Mouse (Mus musculus): ENCODE data around the gene 3110082J24Rik. TPM values are rescaled to one million over a fixed set of nuclear protein-coding genes. Genes with fewer than 3 reads are reported as not detected.

3110082J24Rik gene
- polyA plus RNA-seq (2015; fragmentation: Nextera tagmentation; extraction: Ambion mirVana): not detected in 2 replicates

DNA sequence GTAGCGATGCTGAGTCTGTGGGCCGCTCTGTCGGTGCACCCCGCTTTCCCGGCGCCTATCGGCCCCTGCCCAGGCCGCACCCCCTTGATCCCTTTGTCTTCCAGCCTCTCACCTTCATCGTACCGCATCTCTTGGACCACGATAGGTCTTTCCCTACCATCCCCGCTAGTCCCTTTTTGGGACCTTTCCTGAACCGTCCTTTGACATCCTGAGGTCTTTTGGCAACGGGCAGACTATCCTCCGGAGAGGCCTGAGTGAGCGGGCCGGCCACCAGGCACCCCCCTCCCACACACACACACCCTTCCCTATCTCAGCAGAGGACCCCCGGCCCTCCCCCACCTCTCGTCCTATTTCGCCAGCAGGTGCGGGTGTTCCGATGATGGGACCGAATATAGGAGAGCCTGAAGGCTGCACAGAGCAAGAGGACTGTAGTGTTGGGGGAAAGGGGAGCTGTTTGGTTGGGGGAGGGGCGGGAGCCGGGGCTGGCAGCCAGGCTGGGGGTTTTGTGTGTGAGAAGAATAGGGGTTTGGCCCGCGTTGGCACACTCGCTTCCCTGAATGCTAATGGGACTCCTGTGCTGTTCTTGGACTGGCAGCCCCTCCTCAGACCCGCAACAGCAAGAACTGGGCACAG is at the start of gene 3110082J24Rik:
3110082J24Rik (minus strand) TSS at position 419 of the 633 bp plus-strand sequence.
- no peak for DNase-seq (ENCODE audit: low spot score)

DNA sequence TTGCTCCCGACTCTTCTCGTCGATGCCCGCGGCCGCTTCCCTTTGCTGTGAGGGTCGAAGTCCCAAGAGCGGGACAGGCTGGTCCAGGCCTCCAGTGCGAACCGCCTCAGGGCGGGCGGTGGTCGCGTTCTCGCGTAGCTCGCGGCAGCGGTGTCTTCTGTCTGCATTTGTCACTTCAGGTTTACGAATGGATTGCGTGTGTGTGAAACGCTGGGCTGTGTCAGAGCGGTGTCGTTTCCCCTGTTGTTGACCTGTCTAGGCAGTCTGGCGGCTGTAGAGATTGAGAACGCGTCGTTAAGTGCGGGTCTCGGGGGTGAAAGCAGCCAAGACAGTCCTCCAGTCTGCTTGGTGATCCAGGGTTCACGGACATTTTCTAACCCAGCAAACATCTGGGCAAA is 49.5 kb upstream of the 3110082J24Rik start:
- DNase-seq (ENCODE audit: low spot score): no peak

DNA sequence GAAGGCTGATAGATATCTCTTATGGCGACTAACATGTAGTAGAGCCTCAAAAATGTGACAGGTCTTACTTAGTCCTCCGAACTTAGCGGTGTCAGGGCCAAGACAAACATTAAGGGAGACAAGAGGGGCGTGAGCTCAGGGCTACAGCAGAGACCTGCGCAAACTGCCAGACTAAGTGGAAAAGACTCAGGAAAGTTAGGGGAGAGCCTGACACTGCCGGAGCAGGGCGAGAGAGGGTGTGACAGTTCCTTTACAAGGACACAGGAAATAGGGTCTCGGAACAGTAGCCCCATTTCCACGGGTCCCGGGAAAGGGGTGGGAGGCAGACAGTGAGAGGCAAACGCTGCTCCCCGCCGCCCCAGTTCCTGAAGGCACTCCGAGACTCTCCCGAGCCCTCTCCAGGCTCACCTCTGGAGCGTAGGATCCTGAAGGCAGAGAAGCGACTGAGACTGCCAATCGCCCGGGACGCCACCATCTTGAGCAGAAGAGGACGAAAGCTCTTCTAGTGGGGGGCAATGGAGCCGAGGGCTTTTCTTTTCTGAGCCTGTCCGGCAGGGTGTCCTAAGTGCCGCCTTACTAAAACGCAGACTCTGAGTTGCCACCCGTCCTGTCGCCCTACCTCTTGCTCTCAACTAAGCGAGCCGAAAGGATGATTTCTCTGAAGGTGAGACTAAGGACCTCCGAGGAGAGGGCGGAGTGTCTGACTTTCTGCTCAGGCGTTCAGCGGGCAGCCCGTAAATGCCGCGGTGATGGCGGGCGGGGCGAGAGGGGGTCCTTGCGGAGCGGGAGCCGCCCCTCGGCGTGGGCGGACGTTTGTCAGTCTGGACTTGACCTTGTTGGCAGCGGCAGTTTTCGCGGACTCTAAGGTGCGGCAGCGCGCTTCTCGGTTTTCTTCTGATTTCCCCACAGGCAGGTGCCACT is 48.8 kb upstream of the 3110082J24Rik start, which contains the start of the genes Hadha and Hadhb:
Hadha (minus strand) TSS at position 689 of the 921 bp plus-strand sequence.
Hadhb (plus strand) TSS at position 775 of the 921 bp plus-strand sequence.
- DNase-seq (ENCODE audit: low spot score): peak; percentile 89

DNA sequence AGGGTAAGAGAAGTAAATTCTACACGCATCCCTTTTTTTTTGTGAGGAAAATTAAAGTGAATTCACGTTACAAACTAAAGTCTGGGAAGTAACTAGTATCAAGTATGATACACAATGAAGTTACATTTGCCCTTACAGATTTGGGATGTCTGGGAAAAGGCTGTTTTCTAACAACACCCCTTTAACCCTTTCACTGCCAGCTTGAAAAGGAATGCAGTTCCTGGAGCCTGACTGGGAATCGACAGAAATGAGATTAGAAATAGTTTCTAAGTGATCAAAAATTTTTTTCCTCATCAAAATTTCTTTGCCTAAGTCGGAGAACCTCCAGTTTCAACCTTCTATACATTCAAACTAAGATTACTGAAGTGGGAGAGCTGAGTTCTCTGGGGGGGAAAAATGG is 48.1 kb upstream of the 3110082J24Rik start:
- DNase-seq (ENCODE audit: low spot score): peak; percentile 2

DNA sequence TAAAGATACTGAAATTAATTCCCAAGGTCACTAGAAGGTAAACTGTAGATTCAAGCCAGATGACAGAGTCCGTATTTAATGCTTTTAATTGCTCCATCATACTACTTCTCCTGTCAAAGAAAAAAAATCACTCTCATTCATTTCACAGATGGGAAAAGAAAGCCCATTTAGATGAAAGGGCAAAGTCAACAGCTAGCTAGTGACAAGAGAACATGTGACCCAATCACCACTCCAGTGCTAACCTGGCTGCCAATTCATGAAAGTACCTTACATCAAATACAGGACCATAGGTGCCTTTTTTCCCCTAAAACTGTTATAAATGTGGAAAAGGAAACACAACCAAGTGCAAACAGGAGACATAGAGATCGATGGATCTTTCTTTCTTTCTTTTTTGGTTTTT is 47.3 kb upstream of the 3110082J24Rik start:
- no peak for DNase-seq (ENCODE audit: low spot score)

DNA sequence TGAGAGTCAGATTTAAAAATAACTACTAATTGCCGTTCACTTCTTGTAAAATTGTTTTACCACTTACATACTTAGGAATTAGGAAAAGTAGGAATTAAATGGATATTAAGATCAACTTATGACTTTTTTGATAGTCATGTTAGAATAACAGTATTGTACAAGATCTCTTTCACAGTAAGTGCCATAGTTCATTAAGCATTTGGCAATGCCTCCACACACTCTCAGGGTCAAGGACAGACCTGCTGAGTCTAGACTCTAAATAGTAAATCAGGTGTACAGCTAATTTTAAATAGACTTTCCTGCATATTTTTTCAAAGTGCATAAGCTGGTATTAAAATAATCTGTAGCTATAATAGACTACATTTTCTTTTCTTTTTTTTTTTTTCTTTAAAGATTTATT is 46.5 kb upstream of the 3110082J24Rik start:
- no peak for DNase-seq (ENCODE audit: low spot score)

DNA sequence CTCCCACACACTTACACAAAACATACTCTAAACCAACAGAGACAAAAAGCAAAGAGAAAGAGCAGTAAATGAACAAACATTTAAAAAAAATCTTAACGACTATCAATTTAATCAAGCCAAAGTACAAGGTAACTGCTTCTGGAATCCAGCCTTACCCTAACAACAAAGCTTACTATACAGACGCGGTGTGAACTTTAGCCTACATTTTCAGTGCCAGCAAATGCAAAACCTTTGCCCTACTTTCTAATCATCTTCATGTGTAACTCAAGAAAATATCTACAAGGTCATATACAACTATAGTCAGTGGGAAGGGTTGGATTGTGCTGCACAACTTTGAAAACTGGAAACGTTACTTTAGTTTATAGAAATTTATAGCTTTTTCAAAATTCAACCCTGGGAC is 46.1 kb upstream of the 3110082J24Rik start:
- DNase-seq (ENCODE audit: low spot score): no peak

DNA sequence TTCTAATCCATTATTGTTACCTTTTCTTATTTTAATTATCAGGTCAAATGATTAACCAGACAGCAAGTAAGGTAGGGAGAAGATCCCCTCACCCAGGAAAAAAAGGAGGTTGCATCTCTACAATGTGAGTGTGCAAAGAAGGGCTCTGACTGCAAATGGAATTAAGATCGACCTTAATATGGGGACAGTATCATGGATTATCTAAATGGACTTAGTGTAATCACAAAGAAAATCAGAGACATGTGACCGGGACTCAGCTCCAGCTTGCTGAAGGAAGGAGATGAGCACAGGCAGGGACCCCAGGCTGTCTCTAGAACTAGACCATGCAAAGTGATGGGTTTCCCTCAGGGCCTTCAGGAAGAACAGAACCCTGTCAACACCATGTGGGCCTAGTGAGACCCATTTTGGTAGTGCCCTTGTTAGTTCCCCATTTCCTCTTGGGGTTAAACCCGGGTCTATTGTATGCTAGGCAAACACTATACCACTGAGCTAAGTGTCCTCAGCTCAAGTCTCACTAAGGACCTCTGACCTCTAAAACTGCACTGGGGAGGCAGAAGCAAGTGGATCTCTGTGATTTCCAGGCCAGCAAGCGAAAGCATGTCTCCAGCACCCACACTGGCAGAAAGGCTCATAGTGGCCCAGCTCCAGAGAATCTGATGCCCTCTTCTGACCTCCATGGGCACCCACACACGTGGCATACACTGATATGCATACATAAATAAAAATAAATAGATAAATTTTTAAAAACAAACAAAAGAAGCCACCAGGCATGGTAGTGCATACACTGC is 42.4 kb upstream of the 3110082J24Rik start:
- no peak for DNase-seq (ENCODE audit: low spot score)

DNA sequence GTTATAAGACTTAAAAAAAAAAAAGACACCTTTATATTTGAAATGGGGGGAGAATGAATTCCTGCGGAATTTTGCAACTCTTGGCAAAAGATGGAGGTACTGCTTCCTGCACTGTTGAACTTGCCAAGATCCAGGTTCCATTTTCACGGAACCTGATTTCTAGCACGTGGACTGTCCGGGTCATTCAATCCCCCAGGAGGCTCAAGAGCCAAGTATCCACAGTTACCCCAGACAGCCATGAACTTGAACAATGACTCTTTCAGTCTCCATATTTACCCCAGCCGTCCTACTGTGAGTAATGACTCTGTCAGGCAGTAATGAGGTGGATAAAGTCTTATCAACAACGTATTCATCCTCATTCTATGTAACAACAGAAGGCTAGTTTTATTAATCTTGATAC is 40.6 kb upstream of the 3110082J24Rik start:
- no peak for DNase-seq (ENCODE audit: low spot score)

DNA sequence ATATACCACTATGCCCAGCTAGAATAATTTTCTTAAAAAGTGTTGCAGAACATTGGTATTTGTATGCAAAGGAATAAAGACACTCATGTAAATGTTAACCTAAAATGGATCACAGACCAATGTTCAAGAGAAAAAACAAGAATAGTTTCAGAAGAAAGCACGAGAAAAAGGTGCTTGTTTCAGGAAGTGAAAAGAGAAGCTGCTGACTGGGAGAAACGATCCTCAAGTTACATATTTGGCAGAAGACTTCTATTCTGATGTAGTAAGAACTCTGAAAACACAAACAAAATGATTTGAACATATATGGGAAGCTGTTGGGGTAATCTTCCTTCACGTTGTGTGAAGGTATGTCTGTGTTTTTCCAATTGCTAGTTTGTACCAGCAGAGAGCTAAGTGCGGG is 32.3 kb upstream of the 3110082J24Rik start:
- DNase-seq (ENCODE audit: low spot score): no peak

DNA sequence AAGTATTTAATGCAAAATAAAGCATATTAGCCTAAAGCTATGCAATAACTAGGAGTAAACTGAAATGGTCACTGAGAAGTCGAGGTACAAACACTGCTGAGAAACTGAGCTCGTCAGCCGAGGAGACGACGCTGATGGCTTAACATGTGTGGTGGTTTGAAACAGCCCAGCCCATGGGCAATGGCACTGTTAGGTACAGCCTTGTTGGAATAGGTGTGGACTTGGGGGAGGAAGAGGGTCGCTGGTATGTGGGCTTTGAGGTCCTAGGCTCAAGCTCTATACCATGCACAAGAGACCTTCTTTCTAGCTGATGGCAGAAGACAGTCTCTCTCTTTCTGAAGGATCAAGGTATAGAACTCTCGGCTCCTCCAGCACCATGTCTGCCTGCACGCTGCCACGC is 31.4 kb upstream of the 3110082J24Rik start:
- no peak for DNase-seq (ENCODE audit: low spot score)

DNA sequence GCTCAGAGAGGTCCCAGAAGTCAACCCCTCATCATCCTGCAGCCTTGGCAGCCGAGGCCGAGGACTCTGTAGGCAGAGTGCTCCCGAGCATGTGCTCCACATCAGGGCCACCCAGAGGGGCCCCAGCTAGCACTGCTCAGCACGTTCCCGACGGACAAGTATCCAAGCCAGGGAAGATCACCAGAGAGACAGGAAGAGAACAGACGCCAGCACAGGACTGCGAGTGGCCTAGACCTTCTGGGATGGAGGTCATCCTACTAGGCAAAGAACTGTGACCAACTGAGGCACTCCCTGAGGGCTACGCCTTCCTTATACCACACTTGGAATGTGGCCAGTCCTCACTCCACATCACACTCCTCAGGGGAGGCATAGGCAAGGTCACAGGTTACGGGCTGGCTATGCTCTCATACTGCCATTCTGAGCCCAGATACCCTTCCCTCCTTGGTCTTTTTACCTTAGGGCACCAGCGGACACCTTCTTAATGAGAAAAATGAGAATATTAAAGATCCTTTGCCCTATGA is 29.9 kb upstream of the 3110082J24Rik start:
- no peak for DNase-seq (ENCODE audit: low spot score)

DNA sequence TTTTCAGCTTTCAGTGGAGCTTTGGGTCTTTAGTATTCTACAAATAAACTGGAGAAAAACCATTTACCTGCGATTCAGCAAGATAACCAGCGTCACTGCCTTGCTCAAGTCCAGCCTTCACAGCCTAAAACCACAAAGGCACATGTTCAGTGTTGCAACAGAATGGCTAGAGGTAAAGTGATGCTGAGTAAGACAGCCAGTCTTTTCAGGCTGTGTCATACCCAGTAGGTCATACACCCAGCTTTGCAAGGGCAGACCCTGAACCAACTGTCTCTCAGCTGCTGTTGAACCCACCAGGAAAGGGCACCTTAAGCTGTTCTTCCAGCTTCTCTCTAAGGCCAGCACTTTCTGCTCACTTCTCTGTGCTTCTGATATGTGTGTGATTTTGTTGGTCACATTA is 26.3 kb upstream of the 3110082J24Rik start:
- no peak for DNase-seq (ENCODE audit: low spot score)

DNA sequence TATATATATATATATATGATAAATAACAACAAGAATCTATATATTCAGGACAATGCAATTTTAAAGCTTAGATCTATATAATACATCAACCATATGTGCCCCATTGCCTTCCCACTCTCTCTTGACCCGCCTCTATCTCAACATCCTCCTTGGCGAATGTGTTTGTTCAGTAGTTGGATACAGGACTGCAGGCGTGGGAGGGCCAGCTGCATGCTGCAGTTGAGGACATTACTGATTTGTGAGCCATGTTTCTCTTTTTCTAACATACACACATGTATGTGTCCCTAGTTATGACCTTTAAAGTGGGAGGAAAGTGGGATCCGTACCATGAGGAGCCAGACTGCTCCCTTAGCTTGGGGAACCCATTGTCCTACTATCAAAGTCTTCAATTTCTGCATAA is 25.4 kb upstream of the 3110082J24Rik start:
- DNase-seq (ENCODE audit: low spot score): no peak

DNA sequence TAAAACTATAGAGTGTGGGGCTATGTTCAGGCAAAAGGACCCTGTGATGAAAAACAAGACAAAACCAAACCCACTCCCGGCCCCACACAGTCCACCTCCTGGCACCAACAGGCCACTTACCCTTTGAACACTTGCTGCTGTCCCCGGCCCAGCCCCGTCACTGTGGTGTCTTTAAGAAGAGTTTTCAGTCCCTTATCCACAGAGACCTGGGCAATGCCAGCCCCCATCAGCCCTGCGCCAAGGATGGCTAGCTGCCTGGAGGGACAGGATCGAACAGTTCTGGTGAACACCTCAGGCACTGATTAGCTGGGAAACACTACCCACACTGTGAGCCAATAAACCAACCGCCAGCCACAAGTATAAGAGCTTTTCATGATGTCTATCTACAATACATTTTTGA is 22.8 kb upstream of the 3110082J24Rik start:
- no peak for DNase-seq (ENCODE audit: low spot score)

DNA sequence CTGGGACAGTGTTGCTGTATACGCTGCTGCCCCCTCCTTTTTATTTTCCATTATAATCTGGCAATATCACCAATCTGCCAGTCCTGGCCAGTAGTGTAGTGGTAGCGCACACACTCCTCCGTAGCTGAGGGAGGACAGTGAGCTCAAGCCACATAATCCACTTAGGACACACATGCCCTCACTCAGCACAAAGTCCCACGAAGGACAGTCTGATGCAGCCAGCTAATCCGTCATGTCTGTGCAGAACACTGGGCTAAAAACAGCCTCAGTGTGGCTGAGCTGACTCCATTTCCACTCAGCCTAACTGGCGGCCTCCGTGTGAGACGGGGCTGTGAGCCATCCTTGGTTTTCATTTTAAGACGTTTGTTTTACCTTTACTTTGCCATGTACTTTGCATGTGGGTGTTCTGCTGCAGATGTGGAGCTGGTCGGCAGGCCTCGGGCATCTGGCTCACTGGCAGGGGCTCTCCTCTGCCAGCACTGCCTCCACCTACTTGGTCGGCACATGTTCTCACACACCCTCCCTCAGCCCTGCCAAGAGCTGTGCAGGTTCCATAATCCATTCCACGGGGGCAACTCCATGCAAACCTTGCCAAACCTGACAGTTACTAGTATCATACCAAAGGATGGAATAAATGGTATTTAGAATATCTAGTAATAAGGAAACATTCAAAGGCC is 22.2 kb upstream of the 3110082J24Rik start:
- no peak for DNase-seq (ENCODE audit: low spot score)

DNA sequence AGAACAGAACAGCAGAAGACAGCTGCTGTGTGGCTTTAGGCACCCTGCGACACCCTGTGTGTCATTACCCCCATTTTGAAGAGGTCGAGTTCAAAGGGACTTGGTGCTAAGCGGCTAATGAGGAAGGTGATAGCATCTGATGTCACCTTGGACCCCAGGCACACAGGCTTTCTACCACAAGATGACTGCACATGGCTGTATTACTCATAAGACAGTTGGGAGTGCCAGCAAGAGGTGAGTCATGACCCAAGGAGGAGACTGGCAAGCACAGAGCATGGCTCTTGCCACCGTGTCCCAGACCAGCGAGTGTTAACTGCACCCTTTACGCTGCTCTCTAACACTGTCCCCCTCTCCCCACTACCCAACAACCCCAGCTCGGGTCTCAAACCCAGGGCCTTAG is 20.9 kb upstream of the 3110082J24Rik start:
- DNase-seq (ENCODE audit: low spot score): no peak

DNA sequence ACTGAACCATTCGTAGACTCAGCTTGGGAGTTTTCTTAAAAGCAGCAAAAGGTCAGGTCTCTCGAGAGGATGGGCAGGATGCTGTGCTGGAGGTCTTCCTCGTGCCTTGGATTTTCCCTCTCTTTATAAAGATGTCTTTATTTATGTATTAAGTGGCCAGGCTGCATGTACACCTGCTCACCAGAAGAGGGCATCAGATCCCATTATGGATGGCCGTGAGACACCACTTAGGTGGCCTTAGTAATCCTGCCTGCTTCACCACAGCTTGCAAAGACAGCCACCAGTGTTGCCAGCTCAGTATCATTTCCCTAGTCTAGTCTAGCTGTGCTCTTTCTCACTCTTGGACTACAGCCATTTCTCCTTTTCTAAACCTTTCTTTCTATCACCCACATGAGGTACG is 19.7 kb upstream of the 3110082J24Rik start:
- peak; percentile 52 for DNase-seq (ENCODE audit: low spot score)

DNA sequence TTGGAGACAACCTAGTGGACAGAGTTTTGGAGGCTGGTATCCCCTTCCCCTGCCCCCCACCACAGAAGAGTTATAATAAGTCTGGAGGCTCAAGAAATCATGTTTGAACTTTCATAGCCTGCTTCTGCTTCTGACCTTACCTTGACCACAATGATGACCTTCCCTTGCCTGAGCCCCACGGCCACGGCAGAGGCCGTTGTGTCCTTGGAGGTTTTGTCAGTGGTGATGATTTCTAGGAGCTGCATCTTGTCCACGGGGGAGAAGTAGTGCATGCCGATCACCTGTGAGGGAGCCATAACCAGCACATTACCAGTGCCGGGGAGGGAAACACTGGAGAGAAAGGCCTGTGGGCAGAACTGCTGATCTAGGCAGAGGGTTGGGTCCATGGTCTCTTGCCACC is 16.6 kb upstream of the 3110082J24Rik start:
- no peak for DNase-seq (ENCODE audit: low spot score)

DNA sequence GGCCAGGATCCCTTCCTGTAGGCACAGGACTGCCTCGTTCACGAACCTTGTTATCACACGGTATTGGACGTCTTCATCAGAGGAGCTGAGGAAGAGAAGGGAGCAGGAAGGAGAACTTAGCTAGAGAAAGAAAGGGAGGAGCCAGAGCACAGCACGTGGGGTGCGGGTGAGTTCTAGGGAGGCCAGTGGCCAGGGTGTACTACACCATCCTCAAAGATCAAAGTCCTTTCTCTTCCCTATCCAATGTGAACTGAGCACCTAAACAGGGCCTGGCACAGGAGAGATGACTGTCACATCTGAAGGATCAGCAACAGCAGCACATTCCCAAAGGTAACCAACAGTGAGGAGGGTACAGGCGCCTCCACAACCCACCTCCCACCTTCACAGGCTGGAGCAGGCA is 14.2 kb upstream of the 3110082J24Rik start:
- no peak for DNase-seq (ENCODE audit: low spot score)

DNA sequence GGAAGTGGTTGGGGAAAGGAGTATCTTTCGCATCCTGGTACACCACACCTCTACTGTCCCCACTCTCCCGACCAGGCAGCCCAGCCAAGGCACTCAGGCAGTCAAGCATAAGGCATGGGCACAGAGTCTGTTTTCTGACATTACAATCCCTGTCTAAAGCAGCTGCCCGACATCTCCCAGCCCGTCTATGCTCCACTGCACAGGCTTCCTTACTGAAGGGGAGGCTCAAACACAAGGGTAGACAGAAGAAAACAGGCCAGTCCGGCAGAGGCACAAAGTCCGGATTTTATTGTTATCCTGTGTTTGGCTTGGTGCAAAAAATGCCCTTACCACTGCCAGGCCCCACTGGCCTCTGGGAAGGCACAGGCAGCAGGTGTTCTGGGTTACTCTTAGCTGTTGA is 13.3 kb upstream of the 3110082J24Rik start:
- no peak for DNase-seq (ENCODE audit: low spot score)

Measured in thymus, postnatal 0 days (tissue).